Mouse (Mus musculus): ENCODE data around the gene Negr1.

- no peak for TF ChIP-seq CEBPB (IDR thresholded peaks at IDR 0.05; ENCODE audit: low read depth)
- no peak for TF ChIP-seq CTCF (IDR thresholded peaks at IDR 0.05; ENCODE audit: control insufficient read depth, insufficient read depth, insufficient read length)
- TF ChIP-seq USF1 (IDR thresholded peaks at IDR 0.05; ENCODE audit: low read depth), result no peak
- no peak for TF ChIP-seq FOSL1 (IDR thresholded peaks at IDR 0.05; ENCODE audit: insufficient read depth, low read length, poor library complexity, severe bottlenecking)
- TF ChIP-seq MAX (IDR thresholded peaks at IDR 0.05), result no peak
- TF ChIP-seq MYOG (IDR thresholded peaks at IDR 0.05; ENCODE audit: control insufficient read depth, extremely low read depth, insufficient read length), result no peak
Measured at GRCm38 (mm10) chr3:156573465-156573864, 11.9 kb downstream of the Negr1 start.
